Mouse (Mus musculus): ENCODE measurements around the gene Mms19.

The Mms19 gene

DNA sequence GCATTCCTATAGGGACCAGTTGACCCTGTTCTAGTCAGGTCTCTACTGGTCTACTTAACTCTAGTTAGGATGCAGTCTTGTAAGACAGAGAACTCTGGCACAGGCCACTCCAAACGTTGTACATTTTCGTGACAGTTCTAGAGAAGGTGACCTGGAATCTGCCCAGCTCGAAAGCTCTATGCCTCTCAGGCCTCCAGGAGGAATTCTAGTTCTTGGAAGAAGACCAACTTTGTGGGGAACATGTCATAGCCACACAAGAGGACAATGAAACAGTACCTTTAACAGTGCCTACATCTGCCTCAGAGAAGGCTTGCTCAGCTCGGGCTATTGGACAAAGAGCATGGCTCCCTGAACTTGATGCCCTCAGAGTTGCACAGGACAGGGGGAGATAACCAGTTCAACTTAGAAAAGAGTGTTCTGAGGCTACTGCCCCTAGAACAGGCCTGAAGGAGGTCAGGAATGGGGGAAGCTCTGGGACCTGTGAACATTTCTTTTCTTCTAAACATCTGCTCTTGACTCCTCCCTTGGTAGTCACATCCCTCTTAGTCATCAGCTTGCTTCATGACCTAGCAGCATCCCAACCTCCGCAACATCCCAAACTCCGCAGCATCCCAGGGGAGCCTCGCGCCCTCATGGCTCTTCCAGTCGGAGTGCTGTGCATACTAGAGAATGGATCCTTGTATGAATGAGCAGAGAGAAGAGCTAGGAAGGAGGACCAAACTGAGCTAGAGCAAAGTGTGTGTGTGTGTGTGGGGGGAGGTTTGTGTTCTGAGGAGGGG lies 18.0 kb upstream of the Mms19 start:
- DNase-seq = no peak

DNA sequence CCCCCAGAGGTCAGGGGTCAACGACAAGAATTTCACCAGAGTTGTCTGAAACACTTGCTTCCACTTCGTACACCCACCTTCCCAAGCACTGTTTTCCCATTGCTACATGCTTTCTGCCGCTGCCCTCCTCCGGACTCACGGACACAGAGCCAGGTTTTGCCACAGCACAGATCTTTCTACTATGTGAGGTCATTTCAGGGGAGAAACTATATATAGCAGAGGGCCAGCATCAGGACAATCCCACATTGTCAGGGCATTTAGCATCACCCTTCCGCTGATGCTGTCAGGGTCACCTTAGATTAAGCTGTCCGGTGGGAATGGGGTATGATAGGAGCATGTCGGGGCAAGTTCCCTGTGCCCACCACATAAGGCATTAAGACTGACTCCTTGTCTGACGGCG lies 16.1 kb upstream of the Mms19 start:
- DNase-seq = no peak

DNA sequence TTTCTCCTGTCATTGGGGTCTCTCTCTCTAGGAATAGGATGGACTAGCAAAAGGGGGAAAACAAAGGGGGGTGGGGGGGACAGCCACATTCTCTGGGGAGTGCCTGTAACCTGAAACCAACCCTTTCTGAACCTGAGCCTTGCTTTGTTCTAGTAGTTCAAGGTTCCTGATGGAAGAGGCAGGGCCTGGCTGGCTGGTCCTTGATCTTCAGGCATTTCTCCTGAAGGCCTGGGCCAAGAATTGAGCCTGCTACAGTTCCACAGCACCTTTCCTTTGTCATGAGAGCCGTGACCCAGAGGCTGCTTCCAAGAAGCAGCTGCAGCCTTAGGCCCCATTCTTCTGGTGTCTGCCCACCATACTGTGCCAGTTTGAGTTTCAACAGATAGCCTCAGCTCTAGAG lies 14.5 kb upstream of the Mms19 start:
- no peak for DNase-seq

DNA sequence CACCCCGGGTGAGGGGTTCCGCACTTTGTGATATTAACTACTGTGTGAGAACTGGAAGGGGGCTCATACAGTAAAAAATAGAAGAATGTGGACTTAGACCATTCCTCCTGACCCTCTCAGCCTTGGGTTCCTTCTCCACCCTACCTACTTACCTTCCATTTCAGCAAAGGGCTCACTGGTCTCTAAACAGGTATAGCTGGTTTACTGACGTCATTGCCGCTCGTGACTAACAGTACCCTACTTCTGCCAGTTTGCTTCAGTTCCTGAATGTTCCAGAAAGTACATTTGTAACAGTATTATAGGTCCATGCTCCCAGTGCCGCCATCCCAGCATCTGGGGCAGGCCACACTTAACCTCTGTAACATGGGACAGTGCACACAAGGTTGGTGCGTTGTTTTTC lies 13.1 kb upstream of the Mms19 start:
- DNase-seq = no peak

- DNase-seq = peak; percentile 90 to 94
Measured at GRCm38 (mm10) chr19:41993484-41993883, 12.5 kb upstream of the Mms19 start.

DNA sequence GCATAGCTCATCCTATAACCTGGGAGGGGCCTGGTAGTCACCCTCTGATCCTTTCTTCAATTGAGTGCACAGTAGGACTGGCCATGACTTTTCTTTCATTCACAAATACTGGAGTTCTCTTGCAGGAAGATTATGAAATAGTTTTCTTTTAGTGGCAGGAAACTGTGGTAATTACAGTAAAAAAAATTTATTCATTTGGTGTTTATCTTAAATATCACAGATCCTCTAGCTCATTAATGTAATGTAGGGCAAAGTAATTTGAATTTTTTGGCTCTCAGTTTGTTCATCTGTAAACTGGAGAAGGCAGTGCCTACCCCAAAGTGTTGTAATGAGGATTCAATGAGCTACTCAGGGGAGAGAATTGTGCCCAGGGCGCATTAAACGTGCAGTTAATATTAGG lies 12.0 kb upstream of the Mms19 start:
- no peak for DNase-seq

DNA sequence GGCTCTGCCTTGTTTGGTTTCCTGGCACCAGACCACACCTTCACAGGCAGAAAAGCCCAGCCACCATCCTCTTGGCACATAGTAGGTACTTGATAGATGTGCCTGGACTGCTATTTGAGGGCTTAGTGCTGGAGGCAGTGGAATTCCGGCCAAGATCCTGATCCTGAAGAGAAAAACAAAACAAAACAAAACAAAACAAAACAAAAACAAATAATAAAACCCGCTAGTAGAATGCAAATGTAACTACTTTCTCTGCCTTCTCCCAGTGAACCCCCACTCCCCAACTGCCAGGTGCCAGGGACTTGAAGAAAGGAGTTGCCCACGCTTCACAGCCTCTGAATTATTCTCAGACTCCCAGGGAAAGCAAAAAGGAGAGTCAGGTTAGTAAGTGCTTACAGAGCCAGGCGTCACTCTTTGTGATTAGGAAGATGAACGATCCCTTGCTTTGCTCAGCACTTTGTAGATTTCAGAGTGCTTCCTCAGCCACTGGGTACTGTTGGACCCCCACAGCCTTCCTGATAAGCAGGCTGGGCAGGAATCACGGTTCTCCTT lies 11.0 kb upstream of the Mms19 start:
- peak in 1 of 2 experiments; percentile 61 for DNase-seq

DNA sequence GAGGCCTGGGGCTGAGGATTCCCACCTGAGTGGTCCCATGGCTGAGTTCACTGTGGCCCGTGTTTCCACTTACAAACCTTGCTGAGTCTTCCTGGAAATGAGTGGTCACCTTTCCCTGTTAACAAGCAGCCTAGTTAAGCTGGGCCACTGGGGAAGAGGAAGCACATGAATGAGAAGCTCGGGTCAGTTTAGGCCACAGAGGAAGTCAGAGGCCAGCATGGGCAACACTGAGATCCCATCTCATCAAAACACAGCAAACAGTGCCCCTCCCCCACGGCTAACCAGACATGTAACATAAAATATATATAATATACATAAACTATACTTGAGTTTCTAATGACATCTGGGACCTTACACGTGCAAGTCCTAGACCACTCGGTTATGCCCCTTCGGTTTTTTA lies 8.9 kb upstream of the Mms19 start:
- no peak for DNase-seq

GRCm38 (mm10) chr19:41987206-41987605 lies 6.2 kb upstream of the Mms19 start:
- DNase-seq = peak; percentile 51 to 70

GRCm38 (mm10) chr19:41985994-41986393 lies 5.0 kb upstream of the Mms19 start:
- no peak for DNase-seq

DNA sequence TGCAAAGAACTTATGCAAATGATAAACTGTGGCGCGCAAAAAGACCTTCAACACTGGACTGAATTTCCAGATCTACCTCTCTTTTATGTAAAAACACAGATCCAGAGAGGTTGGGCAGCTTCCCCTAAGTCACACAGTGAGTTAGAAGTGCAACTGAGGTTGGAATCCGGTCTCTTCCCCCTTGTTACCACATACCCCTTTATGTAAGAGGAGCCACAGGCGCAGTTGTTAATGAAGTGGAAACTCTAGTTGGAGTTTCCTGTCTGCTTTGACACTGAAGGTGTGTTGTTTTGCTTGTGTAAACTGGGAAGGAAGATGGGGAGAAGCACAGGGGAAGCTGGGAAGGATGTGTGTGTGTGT lies 1.8 kb upstream of the Mms19 start:
- peak in 1 of 2 experiments; percentile 7 for DNase-seq

DNA sequence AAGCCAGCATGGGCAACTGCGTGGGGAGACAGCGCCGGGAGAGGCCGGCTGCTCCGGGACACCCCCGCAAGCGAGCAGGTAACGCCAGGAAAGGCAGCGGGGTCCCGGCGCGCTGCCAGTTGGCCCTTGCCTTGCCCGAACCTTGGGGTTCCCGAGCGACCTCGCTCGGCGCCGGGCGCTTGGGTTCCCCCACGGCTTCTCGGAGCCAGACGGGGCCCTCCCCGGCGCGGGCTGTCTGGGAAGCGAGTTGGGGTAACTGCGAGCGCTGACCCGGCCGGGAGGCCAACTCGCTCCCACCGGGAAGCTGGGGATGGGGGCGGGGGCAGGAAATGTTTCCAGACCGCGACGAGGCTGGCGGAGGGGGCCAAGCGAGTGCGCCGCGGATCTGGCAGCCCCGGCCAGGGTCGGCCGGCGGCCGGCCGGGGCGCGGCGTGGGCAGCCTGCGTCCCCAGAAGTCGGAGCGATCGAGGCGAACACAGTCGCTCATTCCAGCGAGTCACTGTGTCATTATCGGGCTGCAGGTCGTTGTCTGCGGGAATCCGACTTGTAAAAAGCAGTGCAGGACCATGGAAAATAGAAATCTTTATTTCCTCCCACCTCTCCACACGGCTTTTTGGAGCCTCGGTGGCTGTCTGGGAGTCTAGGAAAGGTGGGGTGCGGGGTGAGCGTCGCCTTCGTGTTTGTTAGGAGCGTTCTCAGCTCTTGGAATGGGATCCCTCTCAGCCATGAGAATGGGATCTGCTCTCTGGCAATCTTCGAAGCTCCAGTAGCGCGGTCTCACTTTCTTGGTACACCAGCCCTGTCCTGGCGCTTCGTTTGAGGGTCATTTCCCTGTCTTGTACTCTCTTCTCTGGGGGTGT lies 1.2 kb upstream of the Mms19 start:
- peak; percentile 74 to 82 for DNase-seq

- DNase-seq = no peak
Measured at GRCm38 (mm10) chr19:41981595-41981927, 604 bp upstream of the Mms19 start, which contains the start of gene Ubtd1. Gene Ubtd1 (plus strand): TSS chr19:41981763.

DNA sequence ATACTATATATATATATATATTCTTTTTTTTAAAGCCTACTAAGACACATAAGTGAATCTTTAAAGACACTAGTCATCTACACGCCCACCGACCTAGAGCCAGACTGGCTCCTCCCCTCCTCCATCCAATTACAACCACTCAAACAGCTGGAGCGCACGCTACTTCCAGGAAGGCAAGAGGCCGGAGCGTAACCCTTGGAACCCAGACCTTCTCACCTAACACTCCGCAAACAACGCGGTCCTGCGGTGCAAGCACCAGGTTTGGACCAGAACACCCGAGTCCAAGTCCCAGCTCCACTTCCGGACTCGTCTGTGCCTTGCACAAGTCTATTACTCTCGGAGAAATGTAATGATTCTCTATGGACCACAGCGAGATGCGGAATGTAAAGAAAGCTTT lies 537 bp downstream of the Mms19 start:
- peak; percentile 57 to 72 for DNase-seq

- peak in 1 of 2 experiments; percentile 3 for DNase-seq
Measured at GRCm38 (mm10) chr19:41973891-41974794, 6.8 kb downstream of the Mms19 start.

DNA sequence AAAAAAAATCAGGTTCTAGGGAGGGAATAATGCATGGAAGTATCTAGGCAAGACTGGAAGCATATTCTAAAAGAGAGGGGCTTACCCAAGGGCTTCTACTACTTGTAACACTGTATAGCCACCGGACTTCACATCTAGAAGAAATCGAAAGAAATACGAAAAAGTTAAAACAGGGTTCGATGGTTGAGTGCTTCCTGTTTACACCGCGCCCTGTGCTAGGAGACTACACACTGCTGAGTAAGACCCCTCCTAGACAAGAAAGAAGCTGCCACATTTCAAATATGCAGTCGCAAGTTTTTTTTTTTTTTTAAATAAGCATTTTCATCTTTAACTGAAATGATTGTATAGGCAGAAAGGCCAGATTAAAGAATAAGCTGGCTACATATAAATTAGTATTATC lies 11.3 kb downstream of the Mms19 start:
- DNase-seq = no peak

GRCm38 (mm10) chr19:41953574-41953973 lies 27.4 kb downstream of the Mms19 start:
- no peak for DNase-seq

- DNase-seq = peak; percentile 36 to 37
Measured at GRCm38 (mm10) chr19:41952287-41952686, 28.7 kb downstream of the Mms19 start.

GRCm38 (mm10) chr19:41943841-41944240 lies 37.1 kb downstream of the Mms19 start:
- no peak for DNase-seq

- DNase-seq = no peak
Measured at GRCm38 (mm10) chr19:41938539-41938938, 42.4 kb downstream of the Mms19 start.

GRCm38 (mm10) chr19:41935921-41936320 lies 45.0 kb downstream of the Mms19 start:
- no peak for DNase-seq

GRCm38 (mm10) chr19:41934124-41934523 lies 46.8 kb downstream of the Mms19 start:
- DNase-seq = no peak
